Mouse (Mus musculus): Measurements from ENCODE around the gene 3110040M04Rik. TPM values are rescaled to one million over a fixed set of nuclear protein-coding genes. Genes with fewer than 3 reads are reported as not detected.
"Not testable (repeated sequence)": the region's sequence is repeated elsewhere in the genome, so short reads cannot be mapped to it uniquely, and the experiment has no call there.

3110040M04Rik gene
- total and polyA plus RNA-seq, 3 experiments = not detected

DNA sequence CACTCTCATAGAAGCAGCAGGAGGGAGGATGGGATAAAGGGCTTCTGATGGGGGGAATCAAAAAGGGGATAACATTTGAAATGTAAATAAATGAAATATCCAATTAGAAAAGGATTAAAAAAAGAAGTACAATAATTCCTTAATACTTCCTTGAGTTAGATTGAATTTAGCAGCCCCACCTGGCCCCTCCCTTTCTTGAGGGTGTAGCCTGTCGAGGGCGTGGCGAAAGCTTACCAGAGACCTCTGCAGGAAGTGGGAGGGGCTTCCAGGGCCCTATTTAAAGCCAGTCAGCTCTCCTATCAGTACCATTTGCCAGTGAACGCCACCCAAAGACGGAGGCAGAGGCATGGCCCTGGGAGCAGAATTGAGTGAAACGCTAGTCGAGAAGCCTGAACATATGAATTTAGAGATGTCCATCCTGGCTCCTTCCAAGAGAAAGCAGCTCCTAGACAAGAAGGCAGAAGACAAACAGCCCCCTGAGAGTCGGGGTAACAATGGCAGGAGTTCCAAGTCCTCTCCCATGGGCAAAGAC, 6.0 kb downstream of the 3110040M04Rik start, which contains the start of gene Gm47996:
Gm47996 (plus strand) TSS at position 308 of the 532 bp plus-strand sequence.
- dilution Hi-C loops (cut with MboI; ENCODE audit: extremely low pct_ligation_motif_present, extremely low pct_unique_long_range_greater_than_20kb, low sequenced_read_pairs); in situ Hi-C loops (cut with MboI; ENCODE audit: low pct_ligation_motif_present, low pct_unique_long_range_greater_than_20kb, low sequenced_read_pairs): not testable (repeated sequence)

DNA sequence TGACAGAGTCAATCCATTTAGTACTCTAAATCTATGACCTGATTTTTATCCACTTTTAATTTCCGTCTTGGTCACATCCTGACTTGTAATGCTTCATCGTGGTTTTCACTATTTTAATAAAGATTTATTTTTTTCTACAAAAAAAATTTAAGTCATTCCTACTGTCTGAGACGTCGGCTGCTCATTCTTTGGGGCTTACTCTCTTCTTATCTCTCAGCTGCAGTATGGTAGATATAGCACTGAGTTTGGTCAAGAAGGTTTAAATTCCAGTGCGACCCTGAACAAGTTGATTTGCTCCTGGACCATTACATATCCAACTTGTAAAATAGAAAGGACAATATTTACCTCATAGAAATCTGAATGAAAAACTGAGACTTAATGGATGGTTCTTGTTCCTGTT, 7.7 kb downstream of the 3110040M04Rik start:
- in situ Hi-C loops (cut with MboI; ENCODE audit: low pct_ligation_motif_present, low pct_unique_long_range_greater_than_20kb, low sequenced_read_pairs); DNase-seq (ENCODE audit: extremely low read depth); H3K9me3 ChIP-seq (replicated peaks; ENCODE audit: low read length); H3K27ac ChIP-seq (ENCODE audit: insufficient read depth, low read depth); H3K4me3 ChIP-seq (replicated peaks in 1 of 3; ENCODE audit: low read depth in 2 of 3, low read length in 2 of 3, poor library complexity in 1 of 3); H3K36me3 ChIP-seq (replicated peaks in 1 of 2; ENCODE audit: control insufficient read depth in 1 of 2, insufficient read depth in 1 of 2, low read length in 1 of 2); H3K27me3 ChIP-seq (replicated peaks); H3K79me2 ChIP-seq (replicated peaks; ENCODE audit: control insufficient read depth, extremely low read depth, insufficient read depth, poor library complexity, severe bottlenecking); H3K4me2 ChIP-seq (ENCODE audit: insufficient read depth, low read depth, poor library complexity, severe bottlenecking); dilution Hi-C loops (cut with MboI; ENCODE audit: extremely low pct_ligation_motif_present, extremely low pct_unique_long_range_greater_than_20kb, low sequenced_read_pairs); H3K9ac ChIP-seq (ENCODE audit: insufficient read depth, low read depth): not testable (repeated sequence)
- peaks cover 0 to 12% of the 10 kb centered on the region in 2 experiments; a peak in 2 of 4 replicates for H3K4me1 ChIP-seq (ENCODE audit: control insufficient read depth in 1 of 2, insufficient read depth in 2 of 2)

More for the DNA sequence above, 6.0 kb downstream of the 3110040M04Rik start, which contains the start of gene Gm47996:
- not testable (repeated sequence) for H3K4me2 ChIP-seq (ENCODE audit: insufficient read depth, low read depth, poor library complexity, severe bottlenecking); H3K27me3 ChIP-seq (replicated peaks); H3K9me3 ChIP-seq (replicated peaks; ENCODE audit: low read length); H3K4me1 ChIP-seq (ENCODE audit: control insufficient read depth in 1 of 2, insufficient read depth in 2 of 2); H3K79me2 ChIP-seq (replicated peaks; ENCODE audit: control insufficient read depth, extremely low read depth, insufficient read depth, poor library complexity, severe bottlenecking); H3K9ac ChIP-seq (ENCODE audit: insufficient read depth, low read depth); DNase-seq (ENCODE audit: extremely low read depth); H3K36me3 ChIP-seq (replicated peaks in 1 of 2; ENCODE audit: control insufficient read depth in 1 of 2, insufficient read depth in 1 of 2, low read length in 1 of 2); H3K27ac ChIP-seq (ENCODE audit: insufficient read depth, low read depth); H3K4me3 ChIP-seq (replicated peaks in 1 of 3; ENCODE audit: low read depth in 2 of 3, low read length in 2 of 3, poor library complexity in 1 of 3)

DNA sequence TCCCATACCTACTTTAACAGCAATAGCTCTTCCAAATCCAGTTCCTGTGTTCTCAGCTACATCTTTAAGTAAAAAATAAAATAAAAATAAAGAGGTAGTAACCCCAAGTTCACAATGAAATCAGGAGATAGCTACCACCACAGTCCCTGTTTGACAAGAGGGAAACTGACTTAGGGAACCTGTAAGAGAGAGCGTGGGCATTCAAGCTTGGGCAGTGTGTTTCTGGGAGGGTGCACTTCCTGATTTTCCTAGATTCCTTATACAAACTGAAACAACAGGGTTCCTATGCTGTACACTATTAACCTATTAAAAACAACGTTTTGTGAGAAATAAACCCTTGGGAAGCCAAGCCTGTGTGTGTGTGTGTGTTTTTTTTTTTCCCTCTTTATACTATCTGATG, 10.9 kb downstream of the 3110040M04Rik start:
- H3K27me3 ChIP-seq (replicated peaks) = no peaks in the 10 kb centered on the region
- no peak overlapping the region for H3K27ac ChIP-seq (ENCODE audit: insufficient read depth, low read depth)
- in situ Hi-C loops (cut with MboI; ENCODE audit: low pct_ligation_motif_present, low pct_unique_long_range_greater_than_20kb, low sequenced_read_pairs) = no loop called here
- no peak overlapping the region for H3K4me3 ChIP-seq (replicated peaks in 1 of 3; ENCODE audit: low read depth in 2 of 3, low read length in 2 of 3, poor library complexity in 1 of 3)
- H3K9me3 ChIP-seq (replicated peaks; ENCODE audit: low read length) = no peaks in the 10 kb centered on the region
- dilution Hi-C loops (cut with MboI; ENCODE audit: extremely low pct_ligation_motif_present, extremely low pct_unique_long_range_greater_than_20kb, low sequenced_read_pairs) = no loop called here
- DNase-seq (ENCODE audit: extremely low read depth) = no peak
- H3K9ac ChIP-seq (ENCODE audit: insufficient read depth, low read depth) = no peak overlapping the region
- no peaks in the 10 kb centered on the region for H3K36me3 ChIP-seq (replicated peaks in 1 of 2; ENCODE audit: control insufficient read depth in 1 of 2, insufficient read depth in 1 of 2, low read length in 1 of 2)
- H3K4me1 ChIP-seq (ENCODE audit: control insufficient read depth in 1 of 2, insufficient read depth in 2 of 2) = peaks cover 2 to 22% of the 10 kb centered on the region in 2 experiments; a peak in 2 of 4 replicates
- H3K79me2 ChIP-seq (replicated peaks; ENCODE audit: control insufficient read depth, extremely low read depth, insufficient read depth, poor library complexity, severe bottlenecking) = no peaks in the 10 kb centered on the region
- TF ChIP-seq NRF1 (IDR thresholded peaks at IDR 0.05; ENCODE audit: low read depth, low read length) = no peak
- no peak for TF ChIP-seq POLR2AphosphoS2 (IDR thresholded peaks at IDR 0.05; ENCODE audit: low read depth, low read length)
- TF ChIP-seq ZNF384 (IDR thresholded peaks at IDR 0.05; ENCODE audit: low read depth, low read length) = no peak
- no peak for TF ChIP-seq ZMIZ1 (IDR thresholded peaks at IDR 0.05; ENCODE audit: low read depth, low read length)
- TF ChIP-seq EP300 (IDR thresholded peaks at IDR 0.05; ENCODE audit: low read length) = no peak
- TF ChIP-seq MAX (IDR thresholded peaks at IDR 0.05; ENCODE audit: low read length) = no peak
- no peak for TF ChIP-seq TBP (conservative IDR thresholded peaks at IDR 0.05; ENCODE audit: low read depth, low read length)
- H3K4me2 ChIP-seq (ENCODE audit: insufficient read depth, low read depth, poor library complexity, severe bottlenecking) = no peak overlapping the region
